In genomic region chr5:137533117-137533827, GRCm38 (mm10) we compare ENCODE assay signal across 7 mouse cellular contexts. TPM values are rescaled to one million over a fixed set of nuclear protein-coding genes. Genes with fewer than 3 reads are reported as not detected.
DNase-seq lines count a peak whose midpoint lies in the region; ATAC-seq and TF ChIP-seq lines count a peak whose summit lies in the region.

TSS of gene Epo (minus strand) at chr5:137533242.
TSS of gene Gnb2 (minus strand) at chr5:137533510.

- peak within 1 kb of the TSS; percentile 98 for H3K27ac ChIP-seq in embryonic facial prominence, embryonic 10.5 days (replicated peaks)
- peak within 1 kb of the TSS; percentile 83 for H3K27ac ChIP-seq in intestine, postnatal 0 days (ENCODE audit: low read depth, low read length)
- H3K27ac ChIP-seq in midbrain, embryonic 12.5 days (replicated peaks), result peak within 1 kb of the TSS; percentile 99
- peak within 1 kb of the TSS; percentile 93 for H3K27ac ChIP-seq in small intestine, adult 2 months (ENCODE audit: insufficient read depth, low read depth, low read length)

- no peak for TF ChIP-seq CTCF in intestine, postnatal 0 days (IDR thresholded peaks at IDR 0.05; ENCODE audit: low read depth)
- no peak for TF ChIP-seq CTCF in small intestine, adult 2 months (IDR thresholded peaks at IDR 0.05; ENCODE audit: extremely low read depth, insufficient read length, insufficient replicate concordance, low read depth, low read length)

- peak; percentile 99 for DNase-seq in adrenal gland, postnatal 10 days
- peak; percentile 98 for DNase-seq in embryonic facial prominence, embryonic 10.5 days (ENCODE audit: low spot score)
- peak; percentile 75 for DNase-seq in gonadal fat pad, adult 2 months (ENCODE audit: low read depth)
- peak; percentile 100 for DNase-seq in left cerebral cortex, postnatal 4 days

- no peaks in the 10 kb centered on the region for H3K27me3 ChIP-seq in embryonic facial prominence, embryonic 10.5 days (replicated peaks; ENCODE audit: low read depth, poor library complexity, severe bottlenecking)
- H3K27me3 ChIP-seq in intestine, postnatal 0 days (replicated peaks; ENCODE audit: control insufficient read depth, insufficient read depth, low read length), result no peaks in the 10 kb centered on the region
- H3K27me3 ChIP-seq in midbrain, embryonic 12.5 days, result no peaks in the 10 kb centered on the region
- H3K27me3 ChIP-seq in small intestine, adult 2 months (ENCODE audit: control insufficient read depth, insufficient read depth, low read length), result no peaks in the 10 kb centered on the region

- H3K9me3 ChIP-seq in embryonic facial prominence, embryonic 10.5 days, result no peaks in the 10 kb centered on the region
- H3K9me3 ChIP-seq in intestine, postnatal 0 days (ENCODE audit: control insufficient read depth), result no peaks in the 10 kb centered on the region
- H3K9me3 ChIP-seq in midbrain, embryonic 12.5 days, result no peaks in the 10 kb centered on the region

- peak; percentile 85 for ATAC-seq in intestine, postnatal 0 days
- ATAC-seq in midbrain, embryonic 12.5 days (ENCODE audit: low FRiP score, low read depth), result peak; percentile 70

- peaks cover 24% of the 10 kb centered on the region for H3K36me3 ChIP-seq in embryonic facial prominence, embryonic 10.5 days (replicated peaks)
- H3K36me3 ChIP-seq in intestine, postnatal 0 days (ENCODE audit: control insufficient read depth, insufficient read depth), result peaks cover 21% of the 10 kb centered on the region
- peaks cover 21% of the 10 kb centered on the region for H3K36me3 ChIP-seq in midbrain, embryonic 12.5 days
- peaks cover 20% of the 10 kb centered on the region for H3K36me3 ChIP-seq in small intestine, adult 2 months (ENCODE audit: control insufficient read depth, insufficient read depth, low read length)

- peak within 1 kb of the TSS; percentile 64 for H3K9ac ChIP-seq in intestine, postnatal 0 days (ENCODE audit: low read depth, low read length)
- H3K9ac ChIP-seq in midbrain, embryonic 12.5 days (replicated peaks), result peak within 1 kb of the TSS; percentile 97

- WGBS in embryonic facial prominence, embryonic 10.5 days, result under 1% methylated on average over 40 of the region's 40 CpGs
- WGBS in intestine, postnatal 0 days, result under 1% methylated on average over 37 of the region's 40 CpGs
- under 1% methylated on average over 40 of the region's 40 CpGs for WGBS in midbrain, embryonic 12.5 days
- WGBS in small intestine, adult 2 months, result under 1% methylated on average over 40 of the region's 40 CpGs

- peak within 1 kb of the TSS; percentile 89 for H3K4me3 ChIP-seq in embryonic facial prominence, embryonic 10.5 days
- H3K4me3 ChIP-seq in intestine, postnatal 0 days (ENCODE audit: low read depth, low read length), result peak within 1 kb of the TSS; percentile 72
- H3K4me3 ChIP-seq in midbrain, embryonic 12.5 days, result peak within 1 kb of the TSS; percentile 93
- peak within 1 kb of the TSS; percentile 88 for H3K4me3 ChIP-seq in small intestine, adult 2 months (ENCODE audit: low read depth, low read length)

- H3K4me1 ChIP-seq in embryonic facial prominence, embryonic 10.5 days, result peaks cover 44% of the 10 kb centered on the region
- H3K4me1 ChIP-seq in intestine, postnatal 0 days (replicated peaks; ENCODE audit: control insufficient read depth, insufficient read depth, low read length), result 0 out of 2 replicates have a peak, but pooled peaks cover 9% of the 10 kb centered on the region
- H3K4me1 ChIP-seq in midbrain, embryonic 12.5 days, result peaks cover 26% of the 10 kb centered on the region
- peaks cover 6% of the 10 kb centered on the region for H3K4me1 ChIP-seq in small intestine, adult 2 months (ENCODE audit: control insufficient read depth, insufficient read depth, insufficient read length, low read length)

- H3K4me2 ChIP-seq in intestine, postnatal 0 days (replicated peaks; ENCODE audit: low read depth), result peak within 1 kb of the TSS; percentile 71
- H3K4me2 ChIP-seq in midbrain, embryonic 12.5 days (replicated peaks), result peak within 1 kb of the TSS; percentile 89

- intact Hi-C loops in left cerebral cortex, postnatal 4 days (cut with DNase I), result loop anchor here (5.0 kb wide), 1 partner anchor 44 kb away; no protein-coding TSS in a partner anchor

- peak; percentile 91 for TF ChIP-seq POLR2A in small intestine, adult 2 months (IDR thresholded peaks at IDR 0.05; ENCODE audit: low read depth, low read length)

RNA-seq across cellular contexts. Expression of gene Epo, which starts in this region (rescaled TPM):
- total RNA-seq in adrenal gland, postnatal 10 days (2021), result not detected
- 2.1 and 2.3 TPM in 2 replicates for polyA plus RNA-seq in embryonic facial prominence, embryonic 10.5 days (2016; fragmentation: Nextera tagmentation; extraction: Ambion mirVana)
- polyA plus RNA-seq in gonadal fat pad, adult 2 months (2012; rRNA removed), result not detected in 2 replicates
- not detected in 2 replicates for polyA plus RNA-seq in intestine, postnatal 0 days (2015; fragmentation: Nextera tagmentation; extraction: Ambion mirVana)
- not detected for total RNA-seq in left cerebral cortex, postnatal 4 days (2021)
- 0.34 TPM in 1 of 2 replicates, not detected in the other for polyA plus RNA-seq in midbrain, embryonic 12.5 days (2016; fragmentation: Nextera tagmentation; extraction: Ambion mirVana)
- not detected in 2 replicates for polyA plus RNA-seq in small intestine, adult 2 months (2012; rRNA removed)

RNA-seq across cellular contexts. Expression of gene Gnb2, which starts in this region (rescaled TPM):
- 100 to 1,000 TPM; 592 to 682 TPM for total RNA-seq in adrenal gland, postnatal 10 days (2021)
- 276 and 281 TPM in 2 replicates for polyA plus RNA-seq in embryonic facial prominence, embryonic 10.5 days (2016; fragmentation: Nextera tagmentation; extraction: Ambion mirVana)
- polyA plus RNA-seq in gonadal fat pad, adult 2 months (2012; rRNA removed), result 740 and 760 TPM in 2 replicates
- 386 and 389 TPM in 2 replicates for polyA plus RNA-seq in intestine, postnatal 0 days (2015; fragmentation: Nextera tagmentation; extraction: Ambion mirVana)
- total RNA-seq in left cerebral cortex, postnatal 4 days (2021), result 1,000 to 10,000 TPM; 1,140 to 1,206 TPM
- polyA plus RNA-seq in midbrain, embryonic 12.5 days (2016; fragmentation: Nextera tagmentation; extraction: Ambion mirVana), result 464 and 467 TPM in 2 replicates
- polyA plus RNA-seq in small intestine, adult 2 months (2012; rRNA removed), result 534 and 1,215 TPM in 2 replicates

Comparison
In these comparisons a context has a peak if more than half of its experiments do, and no peak if none do; other contexts are left out.
1. Peak in every context shown above with its lines: DNase-seq, ATAC-seq, H3K4me3 ChIP-seq and H3K27ac ChIP-seq.